Mouse (Mus musculus) heart, embryonic 14.5 days (tissue): ENCODE results near the gene Agbl5. TPM values are rescaled to one million over a fixed set of nuclear protein-coding genes. Genes with fewer than 3 reads are reported as not detected.

Source experiments
- ATAC-seq: fragments of 200-750 bp; cut with Nextera tagmentation; 2 replicates; pipeline ENCODE4 v1.8.0; 2017; ENCODE audit warnings: low read depth, moderate TSS enrichment; ENCODE audit not compliant: insufficient number of reproducible peaks, insufficient read depth, low FRiP score
- H3K27ac ChIP-seq, 2 experiments: fragments of 200-500 bp in 1 of 2; fragments of 300-500 bp in 1 of 2; sonication (generic) in 1 of 2; replicated peaks in 1 of 2; 2 replicates each; pipeline ENCODE4 v1.5.1; 2012 to 2014; ENCODE audit warnings: low read depth in 2 of 2, low read length in 2 of 2, control low read depth in 1 of 2, mild to moderate bottlenecking in 1 of 2, mixed read lengths in 1 of 2; ENCODE audit not compliant: control insufficient read depth in 1 of 2, insufficient read depth in 1 of 2
- H3K27me3 ChIP-seq: fragments of 300-500 bp; sonication (generic); 2 replicates; pipeline ENCODE4 v1.6.1; 2014; ENCODE audit warnings: mild to moderate bottlenecking, low read length, control low read depth; ENCODE audit not compliant: control insufficient read depth, insufficient read depth
- H3K36me3 ChIP-seq: fragments of 300-500 bp; sonication (generic); 2 replicates; pipeline ENCODE4 v1.6.1; 2014; ENCODE audit warnings: mild to moderate bottlenecking, control low read depth, low read length, mixed read lengths; ENCODE audit not compliant: control insufficient read depth, insufficient read depth
- H3K4me1 ChIP-seq, 2 experiments: fragments of 200-500 bp in 1 of 2; fragments of 300-500 bp in 1 of 2; sonication (generic) in 1 of 2; 2 replicates each; pipeline ENCODE4 v1.6.1; 2012 to 2014; ENCODE audit warnings: low read length in 2 of 2, control low read depth in 1 of 2, mixed read lengths in 1 of 2; ENCODE audit not compliant: control insufficient read depth in 2 of 2, insufficient read depth in 2 of 2
- H3K4me2 ChIP-seq: fragments of 300-500 bp; sonication (generic); 2 replicates; pipeline ENCODE4 v1.6.1; 2014; ENCODE audit warnings: mild to moderate bottlenecking, low read length
- H3K4me3 ChIP-seq, 2 experiments: fragments of 200-500 bp in 1 of 2; fragments of 300-500 bp in 1 of 2; sonication (generic) in 1 of 2; 2 replicates each; pipeline ENCODE4 v1.5.1; 2012 to 2014; ENCODE audit warnings: low read length in 2 of 2, mild to moderate bottlenecking in 2 of 2, control low read depth in 1 of 2, low read depth in 1 of 2, moderate library complexity in 1 of 2; ENCODE audit not compliant: control insufficient read depth in 1 of 2, insufficient read depth in 1 of 2
- H3K9ac ChIP-seq: fragments of 300-500 bp; sonication (generic); 2 replicates; pipeline ENCODE4 v1.6.1; 2014; ENCODE audit warnings: mild to moderate bottlenecking, low read length
- H3K9me3 ChIP-seq: fragments of 300-500 bp; sonication (generic); 2 replicates; pipeline ENCODE4 v1.6.1; 2016; ENCODE audit warnings: low read length, control low read depth; ENCODE audit not compliant: control insufficient read depth
- WGBS: fragments of 180-500 bp; shearing (Covaris S2); extraction: QIAGEN DNeasy Blood & Tissue Kit; methylation state at CpG from one replicate; pipeline ENCODE4 v1.1.7; 2014; 5-methylcytosine and 5-hydroxymethylcytosine counted together
- polyA plus RNA-seq: library from polyadenylated mRNA; unstranded; fragments of >200 nt; fragmentation: Nextera tagmentation; extraction: Ambion mirVana; gene quantifications from 2 replicates; pipeline ENCODE4 v1.2.1, GENCODE M21; 2014

Agbl5 gene
- polyA plus RNA-seq, 1 experiment from 2014 or later: 10.8 TPM

DNA sequence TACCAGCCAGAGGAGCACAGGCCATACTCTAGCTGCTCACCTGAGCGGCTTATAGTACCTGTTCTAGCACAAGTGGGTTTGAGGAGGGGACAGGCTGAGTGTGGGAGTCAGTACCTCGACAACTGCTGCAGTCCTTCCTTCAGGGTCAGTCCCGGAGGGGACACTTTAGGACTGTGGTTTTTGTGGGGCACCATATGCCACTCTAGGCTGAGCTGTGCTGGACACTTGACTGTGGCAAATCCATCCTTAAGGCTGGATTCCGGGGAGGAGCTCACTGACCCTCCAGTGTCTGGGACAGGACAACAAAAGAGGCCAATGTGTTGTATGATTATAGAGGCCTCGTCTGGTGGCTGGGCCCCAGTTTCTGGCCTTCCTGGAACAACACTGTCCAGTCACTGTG is 64.1 kb downstream of the Agbl5 start:
- peaks cover 0 to 9% of the 10 kb centered on the region in 2 experiments; a peak in 3 of 4 replicates for H3K4me1 ChIP-seq
- no peaks in the 10 kb centered on the region for H3K27me3 ChIP-seq
- WGBS: 85% methylated on average over 5 of the region's 5 CpGs
- H3K4me2 ChIP-seq: no peak overlapping the region
- ATAC-seq: no peak
- no peak overlapping the region for H3K4me3 ChIP-seq
- no peak overlapping the region for H3K27ac ChIP-seq
- no peaks in the 10 kb centered on the region for H3K9me3 ChIP-seq
- peaks cover 48% of the 10 kb centered on the region for H3K36me3 ChIP-seq
- H3K9ac ChIP-seq: no peak overlapping the region

GRCm38 (mm10) chr5:30954065-30954464 is 65.6 kb downstream of the Agbl5 start:
- Histone ChIP-seq H3K4me1 (peaks cover 4 to 21% of the 10 kb centered on the region in 2 experiments), H3K9ac (no peak overlapping the region), H3K4me3 (no peak overlapping the region), H3K27ac (no peak overlapping the region), H3K9me3 (no peaks in the 10 kb centered on the region), H3K27me3 (no peaks in the 10 kb centered on the region), H3K4me2 (no peak overlapping the region), H3K36me3 (peaks cover 62% of the 10 kb centered on the region)
- ATAC-seq: no peak
- WGBS: 95% methylated on average over 6 of the region's 6 CpGs

DNA sequence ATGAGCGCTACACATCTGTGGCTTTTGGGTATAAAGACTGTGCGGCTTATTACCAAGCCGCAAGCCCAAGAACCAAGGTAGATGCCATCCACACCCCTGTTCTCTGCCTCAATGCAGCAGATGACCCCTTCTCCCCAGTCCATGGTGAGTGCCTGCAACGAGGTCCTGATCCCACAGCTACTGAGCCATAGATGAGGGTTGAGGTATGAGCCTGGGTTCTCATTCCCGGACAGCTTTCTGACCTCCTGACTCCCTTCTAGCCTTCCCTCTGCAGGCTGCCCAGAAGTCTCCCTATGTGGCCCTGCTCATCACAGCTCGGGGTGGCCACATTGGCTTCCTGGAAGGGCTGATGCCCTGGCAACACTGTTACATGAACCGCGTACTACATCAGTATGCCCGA is 66.1 kb downstream of the Agbl5 start:
- 97% methylated on average over 9 of the region's 9 CpGs for WGBS
- peaks cover 62% of the 10 kb centered on the region for H3K36me3 ChIP-seq
- H3K9ac ChIP-seq: no peak overlapping the region
- no peak for ATAC-seq
- H3K9me3 ChIP-seq: no peaks in the 10 kb centered on the region
- H3K4me1 ChIP-seq: peaks cover 6 to 26% of the 10 kb centered on the region in 2 experiments
- no peaks in the 10 kb centered on the region for H3K27me3 ChIP-seq
- H3K4me2 ChIP-seq: no peak overlapping the region
- H3K4me3 ChIP-seq: no peak overlapping the region
- no peak overlapping the region for H3K27ac ChIP-seq

DNA sequence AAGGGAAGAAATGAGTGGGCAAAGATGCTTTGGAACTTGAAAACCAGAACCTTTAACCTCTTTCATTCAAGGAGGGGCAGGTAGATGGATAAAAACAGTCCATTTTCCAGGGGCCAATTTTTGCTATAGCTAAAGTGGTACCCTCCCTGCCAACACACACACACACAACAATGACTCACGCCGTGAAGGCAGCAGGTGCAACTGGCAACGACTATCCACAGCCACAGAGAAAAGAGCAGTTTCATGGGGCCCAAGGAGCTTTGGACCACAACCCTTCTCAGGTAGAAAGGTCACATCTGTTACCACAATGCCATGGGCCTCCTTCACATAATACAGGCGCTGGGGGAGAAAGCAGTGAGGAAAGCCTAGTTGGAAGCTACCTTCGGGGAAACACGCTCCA is 67.3 kb downstream of the Agbl5 start:
- no peak overlapping the region for H3K4me3 ChIP-seq
- H3K27me3 ChIP-seq: no peaks in the 10 kb centered on the region
- no peak for ATAC-seq
- no peak overlapping the region for H3K9ac ChIP-seq
- H3K27ac ChIP-seq: no peak overlapping the region
- WGBS: 95% methylated on average over 6 of the region's 6 CpGs
- H3K36me3 ChIP-seq: peaks cover 62% of the 10 kb centered on the region
- no peak overlapping the region for H3K4me2 ChIP-seq
- H3K9me3 ChIP-seq: no peaks in the 10 kb centered on the region
- peaks cover 6 to 21% of the 10 kb centered on the region in 2 experiments for H3K4me1 ChIP-seq

Other genes with a start within 250 kb of the Agbl5 start
- gene Slc35f6, start 240.8 kb upstream of the Agbl5 start, polyA plus RNA-seq: 27.3 and 29.6 TPM in 2 replicates
- gene Cenpa, start 221.9 kb upstream of the Agbl5 start, polyA plus RNA-seq: 268 and 290 TPM in 2 replicates
- gene Dpysl5, start 177.1 kb upstream of the Agbl5 start, polyA plus RNA-seq: 1.6 and 3.3 TPM in 2 replicates
- gene Mapre3, start 74.1 kb upstream of the Agbl5 start, polyA plus RNA-seq: 14.4 and 18.4 TPM in 2 replicates
- gene Tmem214, start 20.7 kb upstream of the Agbl5 start, polyA plus RNA-seq: 43.7 and 48.6 TPM in 2 replicates
- gene Ost4, start 19.1 kb downstream of the Agbl5 start, polyA plus RNA-seq: 437 and 480 TPM in 2 replicates
- 91.8 and 108 TPM in 2 replicates for gene Emilin1, start 24.7 kb downstream of the Agbl5 start, polyA plus RNA-seq
- 9.7 and 12.1 TPM in 2 replicates for gene Khk, start 32.7 kb downstream of the Agbl5 start, polyA plus RNA-seq
- 2.0 and 3.8 TPM in 2 replicates for gene Cgref1, start 56.9 kb downstream of the Agbl5 start, polyA plus RNA-seq
- gene Preb, start 71.7 kb downstream of the Agbl5 start, polyA plus RNA-seq: 49.7 and 59.5 TPM in 2 replicates
- gene Tcf23, start 80.0 kb downstream of the Agbl5 start, polyA plus RNA-seq: 0.07 and 0.15 TPM in 2 replicates
- gene Atraid, start 159.6 kb downstream of the Agbl5 start, polyA plus RNA-seq: 142 and 156 TPM in 2 replicates
- gene Slc5a6, start 160.2 kb downstream of the Agbl5 start, polyA plus RNA-seq: 6.5 and 7.2 TPM in 2 replicates
- 13.3 and 14.3 TPM in 2 replicates for gene Cad, start 166.1 kb downstream of the Agbl5 start, polyA plus RNA-seq
- not detected in 2 replicates for gene Dnajc5g, start 217.6 kb downstream of the Agbl5 start, polyA plus RNA-seq
- 0.26 and 0.43 TPM in 2 replicates for gene Slc30a3, start 219.5 kb downstream of the Agbl5 start, polyA plus RNA-seq
- gene Trim54, start 228.0 kb downstream of the Agbl5 start, polyA plus RNA-seq: 7.0 and 9.3 TPM in 2 replicates